32 mouse cellular contexts compared by ENCODE assay signal in genomic region chr5:4036686-4037085, GRCm38 (mm10).
DNase-seq lines count a peak whose midpoint lies in the region; ATAC-seq lines count a peak whose summit lies in the region.
"Had no signal": no experiment of that assay in that cellular context is flagged by ENCODE, and none has a peak within 500 bp of the region (broad histone marks: within the 10 kb centered on the region; RNA-seq: fewer than 3 reads in every experiment).

No protein-coding gene starts in this region.

- no peaks in the 10 kb centered on the region for H3K27me3 ChIP-seq in intestine, embryonic 15.5 days (replicated peaks)
- H3K27me3 ChIP-seq: heart, embryonic 15.5 days; hindbrain, embryonic 12.5 days; midbrain, embryonic 12.5 days had no signal

- peaks cover 16% of the 10 kb centered on the region; the same call in 1 of the 2 replicates for H3K36me3 ChIP-seq in intestine, embryonic 15.5 days

- no peak overlapping the region for H3K4me2 ChIP-seq in intestine, embryonic 15.5 days (replicated peaks)
- H3K4me2 ChIP-seq: heart, embryonic 15.5 days; hindbrain, embryonic 12.5 days; lung, embryonic 14.5 days; midbrain, embryonic 12.5 days had no signal

- no peak for ATAC-seq in intestine, embryonic 15.5 days
- ATAC-seq: forebrain, embryonic 16.5 days; hindbrain, postnatal 0 days; intestine, embryonic 16.5 days had no signal

- 96% methylated on average over 9 of the region's 9 CpGs for WGBS in intestine, embryonic 15.5 days

- no peak overlapping the region for H3K4me3 ChIP-seq in intestine, embryonic 15.5 days (replicated peaks)
- H3K4me3 ChIP-seq: erythroblast, embryonic 14.5 days; heart, embryonic 15.5 days; hindbrain, embryonic 12.5 days; midbrain, embryonic 12.5 days had no signal

- no peaks in the 10 kb centered on the region for H3K4me1 ChIP-seq in intestine, embryonic 15.5 days (replicated peaks)
- H3K4me1 ChIP-seq: heart, embryonic 15.5 days; hindbrain, embryonic 12.5 days; midbrain, embryonic 12.5 days had no signal

- DNase-seq in 416B (ENCODE audit: low read depth) (peak; percentile 25), ES-CJ7 (ENCODE audit: low read depth, low spot score) (peak; percentile 93), ZHBTc4 (ENCODE audit: low read depth, low spot score) (peak; percentile 71), liver (no peak)
- peak; percentile 8 for DNase-seq in forelimb bud, embryonic 11.5 days (ENCODE audit: low read depth, low spot score)
- no peak for DNase-seq in lung, postnatal 36 days
- DNase-seq in ovary, postnatal 14 days (ENCODE audit: low spot score) = no peak
- DNase-seq: adrenal gland, adult 2 months; adrenal gland, postnatal 36 days; B cell, adult 2 months; cerebellum, adult 18-20 months; cerebellum, postnatal 10 days; gastrocnemius, postnatal 10 days; kidney, adult 8-10 months; kidney, postnatal 10 days; layer of hippocampus, postnatal 36 days; left cerebral cortex, postnatal 4 days; lung, embryonic 14.5 days; lung, postnatal 14 days; retina, postnatal 1 day; right cerebral cortex, postnatal 14 days; thymus, adult 18-20 months; thymus, postnatal 25 days had no signal

- H3K9me3 ChIP-seq in intestine, embryonic 15.5 days = no peaks in the 10 kb centered on the region
- H3K9me3 ChIP-seq: heart, embryonic 15.5 days; hindbrain, embryonic 12.5 days; midbrain, embryonic 12.5 days had no signal

- H3K9ac ChIP-seq in intestine, embryonic 15.5 days = no peak overlapping the region
- H3K9ac ChIP-seq: heart, embryonic 15.5 days; hindbrain, embryonic 12.5 days; liver, embryonic 14.5 days; lung, embryonic 14.5 days; midbrain, embryonic 12.5 days had no signal

- no peak overlapping the region for H3K27ac ChIP-seq in intestine, embryonic 15.5 days
- H3K27ac ChIP-seq: heart, embryonic 15.5 days; hindbrain, embryonic 12.5 days; hindbrain, postnatal 0 days; liver, embryonic 14.5 days; midbrain, embryonic 12.5 days had no signal

Comparison
In these comparisons a context has a peak if more than half of its experiments do, and no peak if none do; other contexts are left out.
1. DNase-seq: peak in 416B (single experiment), ES-CJ7 (single experiment), ZHBTc4 (single experiment) and forelimb bud, embryonic 11.5 days (single experiment); none in lung, postnatal 36 days (single experiment), ovary, postnatal 14 days (single experiment) and liver (single experiment).